Mouse (Mus musculus) mesoderm, embryonic 11.5 days (tissue): ENCODE measurements around the gene Mettl8.

ENCODE experiments used
- DNase-seq: peaks from one replicate; pipeline ENCODE4 v3.0.0-alpha.2; 2012; ENCODE audit warnings: low read depth, low spot score

The Mettl8 gene

DNA sequence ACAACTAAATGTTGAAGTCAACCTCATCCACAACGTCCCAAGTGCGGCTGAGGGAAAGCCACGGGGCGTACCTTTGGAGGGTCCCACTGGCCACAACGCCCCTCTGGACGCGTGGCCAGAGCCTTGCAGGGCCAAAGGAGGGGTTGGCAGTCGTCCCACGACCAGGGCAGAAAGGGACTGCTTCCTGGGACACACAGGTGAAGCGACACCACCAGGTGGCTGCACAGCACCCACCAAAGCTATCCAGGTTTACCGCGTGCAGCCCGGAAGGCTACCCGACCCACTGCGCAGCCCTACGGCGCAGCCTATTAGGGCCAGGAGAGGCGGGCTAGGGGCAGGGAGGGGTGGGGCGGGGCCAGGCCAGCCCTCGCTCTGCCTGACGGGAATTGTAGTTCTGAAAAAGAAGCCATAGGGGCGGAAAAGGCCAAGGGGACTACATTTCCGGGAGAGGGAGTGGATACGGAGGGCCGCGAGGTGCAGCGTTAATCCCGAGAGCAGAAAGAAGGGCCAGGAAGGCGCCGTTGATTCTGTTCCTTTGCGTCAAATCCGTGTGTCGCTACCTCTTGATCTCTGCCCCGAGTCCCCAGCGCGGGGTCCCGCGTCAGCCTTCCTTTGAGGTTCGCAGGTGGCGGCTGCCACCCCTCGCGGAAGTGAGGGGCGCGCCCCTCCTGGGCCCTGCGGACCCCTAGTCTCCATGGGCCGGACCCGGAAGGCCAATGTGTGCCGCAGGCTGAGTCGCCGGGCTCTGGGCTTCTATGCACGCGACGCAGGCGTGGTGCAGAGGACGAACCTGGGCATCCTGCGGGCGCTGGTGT, at the start of gene Mettl8, which contains the start of gene Dcaf17:
Gene Mettl8 (minus strand): TSS at position 284 of the 815 bp plus-strand sequence.
Gene Dcaf17 (plus strand): TSS at position 29 of the 815 bp plus-strand sequence.
- DNase-seq, result peak; percentile 96

DNA sequence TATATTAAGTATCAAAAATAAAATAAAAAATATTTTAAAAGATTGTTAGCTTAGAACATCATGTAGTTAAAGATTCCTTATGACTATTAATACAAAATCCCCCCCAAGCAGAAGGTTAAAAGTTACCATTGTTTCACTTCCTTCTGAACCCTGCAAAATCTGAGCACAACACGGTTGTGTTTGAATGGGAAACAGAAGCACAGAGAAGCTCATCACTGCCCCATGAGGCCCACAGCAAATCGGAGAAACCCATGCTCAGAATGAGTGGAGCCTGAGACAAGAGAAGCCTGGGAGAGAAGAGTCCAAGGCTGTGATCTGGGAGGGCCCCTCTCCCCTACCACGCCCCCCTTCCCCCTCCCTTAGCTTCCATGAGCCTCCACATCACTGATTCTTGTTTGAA, 49.3 kb upstream of the Mettl8 start:
- no peak for DNase-seq

DNA sequence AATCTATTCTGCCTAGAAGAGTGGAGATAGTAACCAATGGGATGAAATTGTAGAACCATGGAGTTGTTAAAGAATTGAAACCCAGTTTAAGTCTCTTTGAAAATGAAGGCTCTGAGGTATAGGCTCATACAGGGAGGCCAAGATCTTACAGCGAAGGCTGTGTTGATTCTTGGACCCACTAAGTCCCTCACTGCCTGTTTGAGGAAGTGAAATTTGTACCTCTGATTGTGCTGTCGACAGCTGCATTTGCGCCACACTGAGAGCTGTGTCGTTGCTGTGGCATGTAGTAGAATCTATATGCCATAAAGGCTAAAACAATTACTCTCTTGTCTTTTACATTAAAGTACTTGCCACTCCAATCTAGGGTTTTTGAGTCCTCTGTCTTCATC, 47.9 kb upstream of the Mettl8 start:
- DNase-seq, result no peak

DNA sequence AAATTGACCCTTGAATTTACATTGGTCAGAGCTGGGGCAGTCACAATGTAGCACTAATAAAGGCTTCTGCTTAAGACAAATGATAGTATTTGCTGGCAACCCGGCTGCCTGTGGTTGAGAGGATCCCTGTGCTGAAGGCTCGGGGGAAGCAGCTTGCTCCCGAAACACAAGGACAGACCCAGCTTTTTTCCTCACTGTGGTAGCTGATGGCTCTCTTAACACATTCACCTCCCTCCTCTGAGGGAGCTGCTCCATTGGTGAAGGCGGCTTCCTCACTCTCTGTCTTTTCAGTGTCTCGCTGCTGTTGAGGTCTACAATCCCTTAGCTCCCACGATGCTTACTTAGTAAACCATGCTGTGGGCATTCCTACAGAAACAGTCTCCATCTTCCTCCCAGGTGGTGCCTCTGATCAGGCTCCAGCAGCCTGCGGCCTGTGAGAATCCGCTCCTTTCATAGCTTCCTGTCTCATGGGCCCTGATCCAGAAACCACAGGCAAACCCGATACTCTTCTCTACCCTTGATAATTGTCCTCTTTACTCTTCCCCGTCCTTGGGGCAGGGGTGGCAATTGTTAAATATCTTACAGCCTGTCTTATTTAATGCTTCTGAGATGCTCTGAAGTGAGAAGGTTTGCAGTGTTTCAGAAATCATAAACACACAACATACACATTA, 47.4 kb upstream of the Mettl8 start:
- DNase-seq, result no peak

DNA sequence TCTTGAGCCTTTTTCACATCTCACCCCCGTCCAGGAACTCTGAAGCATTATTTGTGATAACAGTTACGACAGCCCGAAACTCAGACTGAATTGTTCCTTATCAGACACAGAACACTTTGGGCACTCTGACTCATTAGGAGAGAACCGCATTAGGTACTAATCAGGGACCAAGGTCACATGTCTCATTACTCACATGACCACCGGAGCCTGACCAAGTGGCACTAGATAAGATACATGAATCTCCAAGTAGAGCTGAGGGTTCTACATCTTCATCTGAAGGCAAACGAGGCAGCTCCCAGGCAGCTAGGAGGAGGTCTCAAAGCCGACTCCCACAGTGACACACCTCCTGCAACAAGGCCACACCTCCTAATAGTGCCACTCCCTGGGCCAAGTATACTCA, 40.8 kb upstream of the Mettl8 start:
- no peak for DNase-seq

DNA sequence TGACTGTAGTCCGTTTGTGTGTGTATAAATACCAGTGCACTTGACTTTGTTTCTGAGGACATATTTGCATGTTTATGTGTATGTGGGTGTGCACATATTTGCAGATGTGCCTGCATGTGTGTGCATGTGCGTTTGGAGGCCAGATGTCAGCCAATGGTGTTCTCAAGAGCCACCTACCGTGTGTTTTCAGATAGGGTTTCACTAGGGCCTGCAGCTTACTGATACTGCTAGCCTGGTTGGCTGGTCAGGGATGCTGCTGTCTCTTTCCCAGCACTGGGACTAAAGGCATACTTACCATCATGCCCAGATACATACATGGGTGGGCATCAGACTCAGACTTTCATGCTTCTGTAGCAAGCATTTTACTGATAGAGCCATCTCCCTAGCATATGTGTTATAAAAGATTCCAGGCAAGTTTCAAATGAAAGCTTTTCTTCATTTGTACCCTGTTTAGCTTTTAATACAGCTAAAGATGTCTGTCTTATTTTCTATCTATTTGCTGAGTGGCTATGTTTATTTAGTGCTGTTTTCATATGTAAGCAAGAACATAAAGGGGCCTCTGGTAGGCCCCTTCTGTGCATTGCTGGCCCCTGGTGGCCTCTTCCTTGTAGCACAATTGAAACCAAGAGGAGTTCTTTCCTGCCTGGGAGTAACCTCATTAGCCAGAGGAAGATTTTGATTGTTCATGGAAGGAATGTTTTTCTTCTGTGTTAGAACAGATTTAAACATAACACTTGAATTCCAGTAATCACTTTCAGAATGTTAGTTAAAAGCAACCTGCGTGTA, 35.5 kb upstream of the Mettl8 start:
- no peak for DNase-seq

DNA sequence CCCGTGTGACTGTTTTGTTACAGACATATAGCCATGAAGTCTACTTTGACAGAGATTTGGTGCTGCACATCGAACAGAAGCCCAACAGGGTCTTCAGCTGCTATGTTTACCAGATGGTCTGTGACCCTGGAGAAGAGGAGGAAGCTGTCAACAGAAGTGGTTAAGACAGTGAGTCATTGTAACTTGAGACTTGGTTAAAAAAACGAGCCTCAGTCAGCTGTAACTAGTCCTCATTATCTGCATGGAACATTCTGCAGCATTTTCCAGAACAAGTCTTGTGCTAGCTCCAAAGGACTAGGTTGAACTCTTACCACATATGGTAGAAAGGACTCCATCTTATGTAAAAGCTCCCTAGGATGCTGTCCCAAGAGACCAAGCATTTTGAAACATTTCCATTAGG, 34.4 kb upstream of the Mettl8 start:
- no peak for DNase-seq

DNA sequence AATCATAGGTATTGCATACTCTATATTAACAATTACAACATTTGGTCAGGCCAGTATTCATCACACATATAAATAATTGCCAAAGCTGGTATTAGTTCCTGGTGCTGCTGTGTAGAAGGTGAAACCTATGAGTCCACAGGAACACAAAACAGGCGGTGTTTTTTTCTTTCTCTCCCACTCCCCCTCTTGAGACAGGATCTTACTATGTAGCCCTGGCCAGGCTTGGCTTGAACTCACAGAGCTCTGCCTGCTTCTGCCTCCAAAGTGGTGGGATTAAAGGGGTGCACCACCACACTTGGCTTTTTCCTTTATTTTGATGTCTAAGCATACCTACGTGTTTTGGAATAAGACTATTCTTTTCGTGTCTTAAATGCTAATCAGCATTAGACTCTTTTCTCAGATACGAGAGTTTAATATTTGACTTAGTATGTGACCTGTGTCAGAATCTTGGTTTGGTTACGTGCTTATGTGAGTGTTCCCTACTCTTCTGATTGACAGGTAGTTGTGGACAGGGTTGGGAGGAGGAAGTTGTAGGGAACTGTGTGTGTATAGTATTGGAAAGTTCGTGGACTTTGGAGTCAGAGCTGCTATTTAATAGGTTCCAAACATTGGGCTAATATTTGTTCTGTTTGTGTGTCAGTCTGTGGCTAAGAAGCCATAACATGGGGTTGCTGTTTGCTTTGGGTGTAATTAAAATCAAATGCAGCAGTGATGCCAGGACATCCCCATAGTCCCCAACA, 28.2 kb upstream of the Mettl8 start:
- no peak for DNase-seq

DNA sequence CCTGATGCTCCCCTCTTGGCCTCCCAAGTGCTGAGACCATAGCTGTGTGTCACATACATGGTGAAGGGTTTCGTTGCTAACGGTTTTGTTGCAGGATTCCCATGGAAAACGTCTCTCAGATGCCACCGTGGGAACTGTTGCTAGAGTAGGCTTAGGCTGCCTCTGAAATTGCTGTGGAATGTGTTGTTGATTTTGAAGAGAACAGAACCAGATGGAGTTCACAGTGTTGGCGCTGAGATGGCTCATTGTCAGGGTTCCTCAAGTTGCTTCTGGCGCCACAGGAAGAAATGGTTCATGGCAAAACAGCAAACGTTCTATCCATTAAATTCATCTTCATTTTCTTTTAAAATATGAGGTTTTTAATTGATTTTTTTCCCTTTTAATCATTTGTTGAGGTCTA, 27.0 kb upstream of the Mettl8 start:
- DNase-seq, result no peak

DNA sequence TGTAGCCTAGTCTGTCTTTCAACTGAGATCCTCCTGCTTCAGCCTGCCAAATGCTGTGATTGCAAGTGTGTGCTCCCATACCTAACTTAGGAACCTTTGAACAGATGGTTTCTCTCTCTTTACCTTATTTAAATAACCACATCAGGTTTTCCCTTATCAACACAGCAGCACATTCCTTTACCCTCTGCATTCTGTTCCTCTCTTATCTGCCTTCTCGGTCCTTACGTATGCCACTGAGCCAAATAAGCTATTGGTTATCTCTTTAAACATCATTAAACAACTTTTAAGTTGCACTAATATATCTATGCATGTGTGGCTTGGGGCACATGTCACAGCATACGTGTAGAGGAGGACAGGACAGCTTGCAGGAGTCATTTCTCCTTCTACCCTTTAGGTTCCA, 18.4 kb upstream of the Mettl8 start:
- DNase-seq, result no peak

DNA sequence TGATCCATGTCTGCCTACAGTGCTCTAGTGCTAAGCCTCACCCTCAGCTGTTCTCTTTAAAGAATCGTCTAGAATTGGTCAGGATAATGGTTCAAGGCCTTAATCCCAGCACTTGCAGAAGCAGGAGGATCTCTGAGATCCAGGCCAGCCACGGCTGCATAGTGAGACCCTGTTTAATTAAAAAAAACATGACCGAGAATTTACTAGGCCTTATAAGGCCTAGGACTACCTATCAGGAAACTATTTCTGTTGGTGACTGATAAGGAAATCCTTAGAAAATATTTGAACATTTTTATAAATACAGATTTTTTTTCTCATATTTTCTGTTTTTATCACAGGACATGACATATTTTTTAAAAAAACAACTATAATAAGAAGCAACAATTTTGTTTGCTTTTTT, 17.9 kb upstream of the Mettl8 start:
- DNase-seq, result no peak

DNA sequence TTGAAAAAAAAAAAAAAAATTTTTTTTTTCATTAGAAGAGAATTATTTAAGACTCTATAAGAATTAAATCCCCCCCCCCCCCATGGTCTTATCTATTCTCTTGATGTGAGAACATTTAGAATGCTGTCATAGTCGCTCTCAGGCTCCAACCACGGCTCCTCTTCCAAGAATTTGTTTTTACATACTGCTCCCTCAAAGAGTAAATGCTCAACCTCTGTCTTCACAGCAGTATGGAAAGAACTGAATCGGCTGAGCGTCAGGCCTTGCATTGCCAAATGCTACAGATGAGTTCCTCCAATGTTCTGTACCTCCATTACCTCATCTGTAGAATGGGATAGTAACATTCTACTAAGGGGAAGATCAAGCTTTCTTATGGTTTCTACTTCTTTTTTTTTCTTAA, 16.2 kb upstream of the Mettl8 start:
- no peak for DNase-seq

DNA sequence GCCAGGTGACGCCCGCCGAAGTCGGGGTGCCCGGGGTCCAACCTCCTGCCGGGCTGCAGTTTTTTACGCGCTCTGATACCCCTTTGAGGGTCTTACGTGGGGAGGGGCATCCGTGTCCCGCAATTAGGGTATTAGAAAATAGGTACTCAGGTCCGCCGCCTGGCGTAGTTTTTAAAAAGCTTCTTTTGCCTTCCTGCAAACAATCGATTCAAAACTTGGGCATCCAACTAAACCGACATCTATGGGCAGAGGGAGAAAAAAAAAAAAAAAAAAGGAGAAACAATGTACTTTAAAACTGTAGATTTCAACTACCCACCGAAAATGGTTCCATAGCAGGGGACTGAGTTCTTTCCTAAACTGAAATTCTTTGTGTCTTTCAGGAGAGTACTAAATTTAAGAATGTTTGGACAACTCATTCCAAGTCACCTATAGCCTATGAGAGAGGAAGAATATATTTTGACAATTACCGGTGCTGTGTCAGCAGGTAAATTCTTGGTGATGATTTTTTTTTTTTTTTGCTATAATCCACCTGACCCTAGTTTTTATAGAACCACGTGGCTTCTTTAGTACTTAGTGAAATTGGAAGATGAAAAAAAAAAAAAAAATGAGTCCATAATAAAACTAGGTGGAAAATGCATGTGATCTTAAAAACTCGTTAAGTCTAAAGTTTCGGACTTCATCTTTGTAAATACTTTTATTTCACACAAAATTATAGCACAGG, 892 bp upstream of the Mettl8 start:
- no peak for DNase-seq

DNA sequence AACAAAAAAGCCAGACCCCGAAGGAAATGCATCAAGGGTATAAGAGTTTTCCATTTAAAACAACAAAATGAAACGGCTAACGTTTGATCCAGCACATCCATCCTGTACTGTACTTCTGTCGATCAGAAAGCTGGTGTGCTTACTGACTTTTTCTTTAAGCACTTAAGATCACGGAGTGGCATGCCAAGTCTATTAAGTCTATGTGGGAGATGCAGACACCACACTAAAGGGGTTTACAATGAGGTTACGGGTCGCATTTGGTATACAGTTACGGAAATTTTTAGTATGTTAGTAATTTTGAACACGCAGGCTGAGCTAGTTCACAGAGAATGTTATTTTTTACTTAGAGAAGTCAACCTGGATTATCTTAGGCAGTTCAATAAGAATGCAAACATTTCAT, 667 bp downstream of the Mettl8 start:
- no peak for DNase-seq

DNA sequence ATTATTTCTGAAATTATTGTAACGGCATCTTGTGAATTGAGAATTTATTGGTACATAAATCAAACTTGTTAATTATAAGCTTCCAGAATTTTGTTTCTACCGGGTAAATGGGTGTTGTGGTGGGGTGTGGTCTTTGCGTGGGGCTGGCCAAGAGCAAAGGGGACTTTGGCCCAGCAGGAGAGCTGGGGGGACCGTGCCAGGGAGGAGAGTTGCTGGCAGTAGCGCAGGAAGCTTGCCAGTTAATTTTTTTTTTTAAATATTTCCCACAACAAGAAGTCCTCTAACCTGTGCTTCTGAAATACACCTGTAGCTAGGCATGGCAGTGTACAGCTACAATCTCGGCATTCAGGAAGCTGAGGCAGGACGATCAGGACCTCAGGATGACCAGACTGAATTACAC, 4.9 kb downstream of the Mettl8 start:
- no peak for DNase-seq

DNA sequence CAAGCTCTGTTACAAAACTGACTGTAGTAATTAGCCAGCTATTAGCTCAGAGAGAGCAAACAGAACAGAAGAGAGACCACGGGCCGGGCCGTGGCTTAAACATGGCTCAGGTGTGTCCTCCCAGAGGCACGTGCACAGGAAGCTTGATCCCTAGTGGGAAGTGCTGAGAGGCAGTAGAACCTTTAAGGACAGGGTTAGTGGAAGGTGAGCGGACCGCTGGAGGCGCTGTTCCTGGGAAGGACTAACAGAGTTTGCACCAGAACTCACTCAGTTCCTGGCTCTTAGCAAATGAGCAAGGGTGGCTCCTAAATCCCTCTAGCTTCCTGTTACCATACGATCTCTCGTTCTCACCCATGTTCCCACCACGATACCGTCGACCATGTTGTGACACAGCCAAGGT, 6.5 kb downstream of the Mettl8 start:
- DNase-seq, result no peak

DNA sequence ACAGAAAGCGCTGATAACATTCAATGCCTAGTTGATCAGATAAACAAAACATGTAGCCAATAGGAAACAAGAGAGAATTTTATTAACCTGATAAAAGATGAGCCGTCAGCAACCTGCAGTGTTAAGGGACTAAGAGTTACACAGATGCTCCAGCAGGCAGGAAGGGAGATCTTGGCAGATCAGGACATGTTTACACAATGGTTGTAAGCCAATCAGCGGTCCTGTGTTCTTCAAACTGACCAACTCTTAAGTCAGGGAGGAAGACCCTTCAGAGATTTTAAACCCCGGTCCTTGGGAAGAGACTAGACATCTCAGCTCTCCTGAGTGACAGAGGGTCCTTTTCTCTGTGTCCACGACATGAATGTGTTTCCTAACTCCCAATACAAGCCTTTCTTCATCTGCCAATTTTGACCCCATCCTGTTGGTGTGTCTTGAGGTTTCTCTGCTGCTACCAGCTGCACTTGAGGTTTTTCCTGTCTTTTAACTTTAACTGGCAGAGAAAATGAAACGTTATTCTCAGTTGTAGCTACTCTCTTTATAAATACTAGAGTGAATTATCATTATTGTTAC, 8.5 kb downstream of the Mettl8 start:
- no peak for DNase-seq

DNA sequence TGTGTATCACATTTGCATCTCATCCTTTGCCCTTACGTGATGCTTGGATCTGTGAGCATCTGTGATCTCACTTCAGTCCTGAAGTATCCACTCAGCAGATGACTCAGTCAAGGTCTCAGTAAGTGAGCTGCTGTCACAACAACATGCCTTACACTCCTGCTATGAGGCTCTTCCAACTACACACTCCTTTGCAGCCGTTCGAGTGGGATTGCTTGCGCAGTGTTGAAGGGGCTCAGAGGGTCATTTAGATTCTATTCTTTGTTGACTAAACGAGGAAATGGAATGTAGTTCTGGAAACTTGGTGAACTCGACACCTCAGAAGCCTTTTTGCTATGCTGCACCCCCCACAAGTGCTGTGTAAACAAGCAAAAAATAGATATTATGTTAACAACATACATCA, 9.2 kb downstream of the Mettl8 start:
- no peak for DNase-seq

DNA sequence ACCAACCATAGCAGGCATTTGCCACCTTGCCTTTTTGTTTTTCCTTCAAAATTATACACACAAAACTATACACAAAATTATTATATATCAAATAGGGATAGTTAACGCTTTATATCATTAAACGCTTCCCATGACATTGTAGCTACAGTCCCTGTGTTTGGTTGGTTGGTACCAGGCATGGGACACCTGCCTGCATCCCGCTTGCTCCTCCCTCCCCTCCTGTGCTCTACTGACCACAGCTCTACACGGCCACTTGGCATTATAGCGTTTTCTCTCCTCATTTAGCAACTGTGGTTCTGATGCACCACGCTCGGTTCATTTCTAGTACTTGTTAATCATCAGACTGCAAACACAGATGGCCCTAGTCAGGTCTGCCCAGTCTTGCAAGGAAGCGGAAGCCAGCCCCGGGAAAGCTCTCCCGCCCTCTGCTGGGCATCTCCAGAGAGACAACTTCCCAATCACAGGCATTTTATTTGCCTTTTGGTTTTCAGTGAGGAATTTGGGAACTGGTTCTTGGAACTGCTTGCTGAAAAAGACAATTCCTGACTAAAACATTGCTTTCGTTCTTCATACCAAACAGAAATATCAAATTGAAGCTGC, 15.8 kb downstream of the Mettl8 start:
- peak; percentile 75 for DNase-seq

DNA sequence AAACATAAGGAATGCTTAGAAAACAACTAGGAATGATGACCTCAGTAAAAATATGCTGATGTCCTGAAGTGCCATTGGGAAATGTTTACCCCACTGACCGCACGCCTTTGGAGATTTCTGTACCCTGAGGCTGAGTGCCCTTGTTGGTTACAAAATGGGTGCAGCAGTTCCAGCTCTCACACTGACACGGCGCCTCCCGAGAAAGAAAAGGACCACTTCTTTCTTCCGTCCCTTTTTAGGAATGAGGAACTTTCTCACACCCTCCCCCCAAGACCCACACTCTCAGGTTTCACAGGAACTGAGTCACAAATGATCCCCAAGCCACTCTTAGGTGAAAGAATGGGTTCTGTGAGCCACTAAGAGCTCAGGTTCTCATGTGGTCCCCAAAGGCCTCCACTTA, 17.9 kb downstream of the Mettl8 start:
- no peak for DNase-seq
